Mouse (Mus musculus) kidney, adult 8-10 months (tissue): ENCODE measurements at regions not wholly inside any gene's neighbourhood (a gene's known extent, or its start where the extent isn't known, plus 50 kb on each side); places are given as distances from the start of the nearest gene placed in this dataset.

Experiments used
- DNase-seq, 2 experiments: peaks; one replicate each; pipeline ENCODE4 v3.0.0; 2022

GRCm38 (mm10) chr2:92711122-92711777 is 111.7 kb downstream of the Chst1 start:
- no peak for DNase-seq

DNA sequence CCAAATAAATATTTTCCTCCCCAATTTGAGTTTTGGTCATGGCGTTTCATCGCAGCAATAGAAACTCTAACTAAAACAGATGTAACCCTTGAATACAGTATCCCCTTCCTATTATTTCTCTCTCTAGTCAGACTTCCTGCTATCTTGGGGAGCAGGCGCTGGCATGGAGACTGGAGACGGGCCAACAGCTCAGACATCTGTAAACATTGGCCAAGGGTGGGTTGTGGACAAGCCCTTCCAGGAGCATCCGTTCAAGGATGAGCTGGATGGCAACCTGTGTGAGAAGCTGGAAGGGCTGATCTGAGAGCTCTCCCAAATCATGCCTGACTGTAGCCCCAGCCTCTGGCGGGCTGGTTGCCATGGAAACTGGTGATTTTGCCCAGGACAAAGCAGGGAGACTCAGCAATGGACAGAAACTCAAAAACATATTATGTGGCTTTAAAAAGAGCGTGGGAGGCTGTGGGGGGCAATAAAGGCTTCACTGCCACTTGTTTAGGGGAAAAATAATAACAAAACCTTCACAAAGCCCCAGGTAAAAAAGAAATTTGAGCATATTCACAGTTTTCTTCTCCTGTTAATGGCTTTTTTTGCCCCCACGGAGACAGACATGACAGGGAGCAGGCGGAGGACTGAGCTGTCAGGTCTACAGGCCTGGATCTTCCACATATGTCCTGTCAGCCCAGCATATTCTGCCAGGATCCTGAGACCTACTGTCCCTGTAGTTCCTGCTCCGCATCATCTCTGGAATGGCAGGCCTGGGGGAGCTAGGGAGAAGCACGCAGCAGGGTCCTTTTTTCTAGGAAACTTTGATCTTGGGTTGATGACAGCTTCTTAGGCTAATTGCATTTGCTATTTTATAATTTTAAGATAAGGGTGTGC is 113.0 kb downstream of the Chst1 start:
- DNase-seq, result no peak

DNA sequence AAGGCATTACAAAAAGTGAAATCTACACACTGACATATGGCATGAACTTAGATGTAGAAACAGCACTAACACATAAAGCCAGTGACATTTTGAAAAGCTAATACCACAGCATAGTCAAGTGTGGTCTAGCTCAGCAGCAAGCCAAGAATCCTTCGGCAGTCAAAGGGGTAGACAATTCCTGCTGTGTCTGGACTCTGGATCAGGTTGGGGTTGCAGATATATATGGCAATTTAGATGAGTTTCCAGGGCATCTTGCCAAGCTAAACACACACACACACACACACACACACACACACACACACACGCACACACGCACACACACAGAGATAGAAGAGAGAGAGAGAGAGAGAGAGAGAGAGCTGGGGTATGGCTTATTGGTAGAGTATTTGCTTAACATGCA is 118.2 kb downstream of the Chst1 start:
- DNase-seq, result no peak

GRCm38 (mm10) chr2:92721951-92722350 is 122.4 kb downstream of the Chst1 start:
- no peak for DNase-seq

DNA sequence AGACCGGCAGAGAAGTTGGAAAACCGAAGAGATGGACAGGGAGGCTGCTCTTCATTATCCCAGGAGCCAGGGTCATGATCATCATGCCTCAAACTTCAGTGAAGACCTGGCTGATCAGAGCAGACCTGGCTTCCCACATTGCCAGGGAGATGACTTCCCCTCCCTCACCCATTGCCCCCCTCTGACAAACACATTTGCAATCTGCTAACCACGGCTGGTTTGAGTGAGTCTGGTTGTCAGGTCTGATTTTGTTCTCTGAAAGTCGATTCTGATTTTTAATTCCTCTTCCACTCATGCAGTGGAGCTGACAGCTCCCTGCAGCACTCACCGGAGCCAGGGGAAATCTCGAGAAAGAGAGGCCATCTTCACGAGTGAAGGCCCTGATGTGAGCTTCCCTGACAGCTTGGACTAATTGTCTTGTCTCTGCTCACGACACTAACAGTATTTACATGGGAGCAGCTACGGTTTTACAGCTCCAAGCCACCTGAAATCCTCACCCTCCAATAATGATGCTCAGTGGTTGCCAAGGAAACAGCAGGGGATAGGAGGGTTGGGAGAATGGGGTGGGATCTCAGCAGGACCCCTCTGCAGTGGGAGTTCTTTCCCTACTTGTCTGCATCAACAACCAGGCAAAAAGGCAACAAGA is 124.2 kb downstream of the Chst1 start:
- no peak for DNase-seq

- no peak for DNase-seq
These were observed 127.1 kb downstream of the Chst1 start for GRCm38 (mm10) chr2:92726640-92727039.

DNA sequence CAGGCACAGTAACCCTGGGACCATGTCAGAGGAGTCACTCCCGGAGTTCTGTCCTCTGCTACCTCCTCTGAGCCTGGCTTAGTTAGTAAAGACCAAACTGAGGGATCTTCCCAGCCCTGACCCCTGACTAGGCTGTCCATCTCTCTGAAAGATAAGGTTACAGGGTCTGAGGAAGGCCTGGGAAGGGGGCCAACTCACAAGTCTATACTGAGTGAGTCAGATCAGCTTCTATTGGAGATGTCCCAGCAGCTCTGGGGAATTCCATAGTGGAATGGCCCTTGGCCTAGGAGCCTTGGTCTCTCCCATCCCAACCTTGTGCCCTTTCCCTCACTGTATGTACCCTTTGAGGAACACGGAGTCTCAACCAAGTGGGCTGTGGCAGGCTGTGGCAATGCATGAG is 127.7 kb downstream of the Chst1 start:
- DNase-seq, result no peak

DNA sequence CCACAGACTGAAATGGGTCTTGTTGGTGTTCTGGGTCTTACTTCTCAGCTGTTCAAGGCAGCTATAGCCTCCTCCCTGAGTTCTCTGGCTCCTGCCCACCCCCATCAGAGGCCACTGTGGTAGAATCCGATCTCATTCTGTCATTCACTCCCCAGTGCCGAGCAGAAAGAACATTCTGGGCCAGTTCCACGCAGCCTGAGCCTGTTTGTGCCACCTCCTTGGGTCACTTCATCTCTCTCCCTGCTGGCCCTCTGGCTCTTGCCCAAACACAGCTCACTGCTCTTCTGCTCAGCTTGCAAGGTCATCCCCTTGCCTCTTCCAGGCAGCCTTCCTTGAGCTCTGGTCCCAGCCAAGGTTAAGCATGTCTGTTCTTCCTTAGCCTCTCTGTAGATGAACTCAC is 128.9 kb downstream of the Chst1 start:
- no peak for DNase-seq

DNA sequence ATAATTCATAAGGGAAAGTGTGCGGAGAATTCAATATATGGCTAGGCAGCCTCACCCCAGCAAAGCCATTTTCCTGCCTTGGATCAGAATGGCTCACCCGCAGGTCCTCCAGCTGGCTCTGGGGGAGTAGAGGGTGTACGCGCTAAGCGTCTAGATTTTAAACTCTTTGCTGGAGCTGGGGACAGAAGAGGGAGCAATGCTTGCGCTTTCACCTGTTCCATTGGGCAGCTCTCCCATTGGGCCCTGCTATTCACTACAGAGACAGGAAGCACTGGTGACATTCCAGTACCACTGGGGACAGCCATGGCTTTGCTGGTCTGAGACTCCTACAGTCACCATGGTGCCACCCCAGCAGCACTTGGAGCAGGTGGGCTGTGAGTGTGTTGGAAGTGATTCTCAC is 130.9 kb downstream of the Chst1 start:
- DNase-seq, result no peak

GRCm38 (mm10) chr2:92733403-92733802 is 133.9 kb downstream of the Chst1 start:
- no peak for DNase-seq

GRCm38 (mm10) chr2:92735784-92736183 is 136.3 kb downstream of the Chst1 start:
- DNase-seq, result no peak

GRCm38 (mm10) chr2:92737301-92737700 is 137.8 kb downstream of the Chst1 start:
- DNase-seq, result no peak

DNA sequence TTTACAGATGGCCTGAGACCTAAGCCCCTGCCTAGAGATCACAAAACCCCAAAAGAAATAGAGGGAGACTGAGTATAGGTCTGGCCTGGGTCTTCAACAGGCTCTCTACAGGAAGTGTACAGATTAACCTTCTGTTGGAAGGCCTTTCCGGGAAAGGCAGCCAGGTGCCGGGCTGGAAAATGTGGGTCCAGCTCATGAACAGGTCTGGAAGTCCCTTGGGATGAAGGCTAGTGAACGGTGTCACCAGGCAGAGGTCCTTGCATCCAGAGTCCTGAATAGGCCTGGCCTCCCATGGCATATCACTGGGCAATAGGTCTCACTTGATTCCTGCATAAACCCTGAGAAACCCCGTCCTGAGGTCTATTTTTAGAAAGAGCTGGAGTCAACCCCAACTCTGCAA is 140.1 kb downstream of the Chst1 start:
- DNase-seq, result no peak

DNA sequence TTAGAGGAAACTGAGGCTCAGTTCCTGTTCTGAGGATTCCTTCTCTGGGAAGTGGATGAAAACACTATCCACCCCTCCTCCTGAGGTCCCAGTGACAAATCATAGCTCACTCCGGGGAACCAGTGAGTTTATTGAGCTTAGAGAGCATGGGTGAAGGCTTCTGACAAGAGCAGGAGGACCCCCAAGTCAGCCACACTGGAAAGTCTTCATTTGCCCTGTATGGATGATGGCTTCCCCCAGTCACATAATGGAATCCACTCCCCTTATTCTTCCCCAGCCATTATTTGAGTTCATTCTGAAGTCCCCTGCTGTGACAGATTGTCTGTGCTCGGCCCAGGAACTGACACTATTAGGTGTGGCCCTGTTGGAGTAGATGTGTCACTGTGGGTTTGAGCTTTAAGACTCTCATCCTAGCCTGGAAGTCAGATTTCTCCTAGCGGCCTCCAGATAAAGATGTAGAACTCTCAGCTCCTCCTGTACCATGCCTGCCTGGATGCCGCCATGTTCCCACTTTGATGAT is 141.3 kb downstream of the Chst1 start:
- no peak for DNase-seq

DNA sequence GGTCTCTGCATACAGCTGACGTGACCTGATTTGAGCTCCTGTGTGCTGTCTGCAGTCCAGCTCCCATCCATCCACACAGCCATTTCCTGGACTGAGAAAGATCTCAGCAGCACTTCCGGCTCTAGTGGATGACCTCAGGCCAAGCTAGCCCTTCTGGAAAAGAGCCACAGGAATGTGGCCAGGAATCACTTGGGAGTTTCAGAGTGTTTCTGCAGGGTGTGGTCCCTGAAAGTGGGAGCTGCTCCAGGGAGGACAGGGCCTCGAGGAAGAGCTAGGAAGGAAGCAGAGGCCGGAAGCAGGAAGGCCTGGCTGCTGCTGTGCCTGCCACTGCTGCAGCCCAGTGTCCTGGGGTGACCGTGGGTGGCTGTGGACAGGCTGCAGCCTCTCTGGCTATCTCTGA is 142.5 kb downstream of the Chst1 start:
- peak; percentile 82 to 89 for DNase-seq

GRCm38 (mm10) chr2:92742671-92743070 is 143.2 kb downstream of the Chst1 start:
- DNase-seq, result no peak

DNA sequence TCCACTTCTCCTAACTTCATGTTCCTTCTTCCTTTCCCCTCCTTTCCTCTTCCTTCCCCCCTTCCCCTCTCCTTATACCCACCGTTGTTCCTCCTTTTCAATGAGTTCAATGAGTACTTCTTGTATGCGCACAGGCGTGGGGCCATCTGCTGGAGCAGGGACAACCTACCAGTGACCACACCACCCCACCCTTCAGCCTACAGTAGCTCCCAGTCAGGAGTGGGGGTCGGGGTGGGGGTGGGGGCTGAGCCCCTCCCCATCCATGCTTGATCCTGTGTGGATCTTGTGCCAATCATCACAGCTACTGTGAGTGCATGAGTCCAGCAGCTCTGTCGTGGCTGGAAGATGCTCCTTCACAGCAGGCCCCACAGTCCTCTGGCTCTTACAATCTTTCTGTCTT is 143.6 kb downstream of the Chst1 start:
- DNase-seq, result no peak

- no peak for DNase-seq
These were observed 144.4 kb downstream of the Chst1 start for GRCm38 (mm10) chr2:92743911-92744310.

DNA sequence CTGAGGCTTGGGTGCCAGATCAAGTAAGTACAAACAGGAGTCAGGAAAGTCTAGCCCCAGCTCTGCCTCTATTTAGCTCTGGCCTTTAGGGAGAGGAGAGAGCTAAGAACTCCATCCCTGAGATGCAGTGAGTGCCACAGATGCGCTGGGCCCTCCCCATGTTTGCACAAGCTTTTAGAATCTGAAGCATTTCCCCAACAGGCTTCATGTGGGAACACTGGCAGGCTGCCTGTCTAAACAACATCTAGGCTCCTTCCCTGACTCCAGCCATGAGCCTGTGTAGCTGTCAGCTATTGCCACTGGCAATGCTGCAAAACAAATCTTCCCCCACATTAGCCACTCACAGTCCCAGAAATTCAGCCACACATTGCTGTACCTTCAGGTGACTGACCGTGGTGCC is 147.9 kb downstream of the Chst1 start:
- peak in 1 of 2 experiments; percentile 15 for DNase-seq

DNA sequence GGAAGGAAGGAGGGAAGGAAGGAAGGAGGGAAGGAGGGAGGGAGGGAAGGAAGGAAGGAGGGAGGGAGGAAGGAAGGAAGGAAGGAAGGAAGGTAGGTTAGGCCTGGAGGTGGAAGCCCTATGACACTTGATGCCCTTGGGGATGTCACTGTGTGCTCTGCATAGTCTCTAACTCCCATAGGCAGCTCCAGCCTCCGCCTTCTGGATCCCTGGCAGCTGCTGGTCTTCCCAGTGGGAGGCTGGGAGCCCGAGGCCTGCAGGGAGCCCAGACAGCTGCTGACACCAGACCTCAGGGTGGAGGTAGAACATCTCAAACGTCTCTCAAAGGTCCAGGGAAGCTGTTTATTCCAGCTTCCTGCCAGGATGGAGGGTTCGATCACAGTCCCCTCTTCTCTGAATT is 150.6 kb downstream of the Chst1 start:
- no peak for DNase-seq

- peak; percentile 44 to 54 for DNase-seq
These were observed 151.2 kb downstream of the Chst1 start for GRCm38 (mm10) chr2:92750672-92751071.

DNA sequence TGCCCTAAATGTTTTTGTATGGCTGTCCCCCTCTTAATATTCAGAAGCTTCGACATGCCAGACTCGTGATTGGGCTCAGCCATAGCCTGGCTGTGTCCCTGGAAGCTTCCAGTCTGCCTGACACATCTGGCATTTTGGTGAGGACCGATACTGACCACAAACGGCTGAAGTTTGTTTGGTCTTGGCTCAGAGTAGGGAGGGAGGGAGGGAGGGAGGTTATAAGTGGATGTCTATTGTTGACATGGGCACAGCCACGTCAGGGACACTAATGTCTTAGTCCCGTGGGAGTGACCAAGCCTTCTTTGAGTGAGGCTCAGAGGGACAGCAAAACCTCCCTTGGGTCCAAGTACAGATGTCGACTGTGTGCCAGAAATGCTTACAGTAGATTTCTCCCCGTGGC is 151.7 kb downstream of the Chst1 start:
- no peak for DNase-seq

- no peak for DNase-seq
These were observed 152.6 kb downstream of the Chst1 start for GRCm38 (mm10) chr2:92752156-92752555.

- DNase-seq, result no peak
These were observed 153.3 kb downstream of the Chst1 start for GRCm38 (mm10) chr2:92752794-92753193.
